Mouse (Mus musculus) kidney, postnatal 0 days (tissue): ENCODE data around the gene Gm16513. TPM values are rescaled to one million over a fixed set of nuclear protein-coding genes. Genes with fewer than 3 reads are reported as not detected.
"Not testable (repeated sequence)": the region's sequence is repeated elsewhere in the genome, so short reads cannot be mapped to it uniquely, and the experiment has no call there.

Experiments
- ATAC-seq: fragments of 200-750 bp; cut with Nextera tagmentation; replicated peaks from 2 replicates; pipeline ENCODE4 v1.8.0; 2017; ENCODE audit warnings: low read depth, moderate number of reproducible peaks, moderate TSS enrichment, moderate library complexity; ENCODE audit not compliant: low FRiP score
- DNase-seq: peaks from one replicate; pipeline ENCODE4 v3.0.0-alpha.2; 2016; ENCODE audit warnings: low spot score
- H3K27ac ChIP-seq: fragments of 300-500 bp; sonication (generic); 2 replicates; pipeline ENCODE4 v1.5.1; 2014; ENCODE audit warnings: mild to moderate bottlenecking
- H3K27me3 ChIP-seq: fragments of 300-500 bp; sonication (generic); 2 replicates; pipeline ENCODE4 v1.6.1; 2014; ENCODE audit warnings: low read length, mixed read lengths; ENCODE audit not compliant: insufficient read depth
- H3K36me3 ChIP-seq: fragments of 300-500 bp; sonication (generic); 2 replicates; pipeline ENCODE4 v1.6.1; 2014; ENCODE audit warnings: low read length, mixed read lengths; ENCODE audit not compliant: insufficient read depth
- H3K4me1 ChIP-seq: fragments of 300-500 bp; sonication (generic); replicated peaks from 2 replicates; pipeline ENCODE4 v1.6.1; 2014; ENCODE audit warnings: antibody characterized with exemption, low read length, mixed read lengths; ENCODE audit not compliant: insufficient read depth
- H3K4me2 ChIP-seq: fragments of 300-500 bp; sonication (generic); 2 replicates; pipeline ENCODE4 v1.6.1; 2014; ENCODE audit warnings: mild to moderate bottlenecking, low read length, moderate library complexity, mixed read lengths
- H3K4me3 ChIP-seq: fragments of 300-500 bp; sonication (generic); replicated peaks from 2 replicates; pipeline ENCODE4 v1.5.1; 2014; ENCODE audit warnings: low read depth, low read length
- H3K9ac ChIP-seq: fragments of 300-500 bp; sonication (generic); 2 replicates; pipeline ENCODE4 v1.6.1; 2014; ENCODE audit warnings: low read depth, low read length
- H3K9me3 ChIP-seq: fragments of 300-500 bp; sonication (generic); replicated peaks from 2 replicates; pipeline ENCODE4 v1.6.1; 2016; ENCODE audit warnings: low read length, inconsistent platforms, mixed read lengths
- WGBS: fragments of 180-500 bp; shearing (Covaris S2); extraction: QIAGEN DNeasy Blood & Tissue Kit; methylation state at CpG from one replicate; pipeline ENCODE4 v1.1.7; 2014; 5-methylcytosine and 5-hydroxymethylcytosine counted together
- polyA plus RNA-seq: library from polyadenylated mRNA; unstranded; fragments of >200 nt; fragmentation: Nextera tagmentation; extraction: Ambion mirVana; gene quantifications from 2 replicates; pipeline ENCODE4 v1.2.1, GENCODE M21; 2015

Gene Gm16513
- not detected in 2 replicates for polyA plus RNA-seq

- H3K36me3 ChIP-seq, H3K4me2 ChIP-seq, H3K9ac ChIP-seq, H3K4me1 ChIP-seq, H3K4me3 ChIP-seq, ATAC-seq, DNase-seq, H3K27me3 ChIP-seq, H3K9me3 ChIP-seq, H3K27ac ChIP-seq: not testable (repeated sequence)
- no CpG with 5 or more reads among the region's 1 CpGs for WGBS
Measured at GRCm38 (mm10) chr5:95182324-95182723, at the start of gene Gm16513. Gene Gm16513, plus strand, starts transcription at chr5:95182624.

Other genes with a start within 250 kb of the Gm16513 start
- gene Gm6367, start 194.0 kb upstream of the Gm16513 start, polyA plus RNA-seq = not detected in 2 replicates
- gene Gm7942, start 75.7 kb upstream of the Gm16513 start, polyA plus RNA-seq = not detected in 2 replicates
- gene Gm10424, start 90.1 kb downstream of the Gm16513 start, polyA plus RNA-seq = not detected in 2 replicates
- not detected in 2 replicates for gene Gm3259, start 123.3 kb downstream of the Gm16513 start, polyA plus RNA-seq